Mouse (Mus musculus): ENCODE data around the gene Vmp1. TPM values are rescaled to one million over a fixed set of nuclear protein-coding genes. Genes with fewer than 3 reads are reported as not detected.

Vmp1 gene
- polyA plus RNA-seq, 1 experiment from 2014 or later: 222 TPM

DNA sequence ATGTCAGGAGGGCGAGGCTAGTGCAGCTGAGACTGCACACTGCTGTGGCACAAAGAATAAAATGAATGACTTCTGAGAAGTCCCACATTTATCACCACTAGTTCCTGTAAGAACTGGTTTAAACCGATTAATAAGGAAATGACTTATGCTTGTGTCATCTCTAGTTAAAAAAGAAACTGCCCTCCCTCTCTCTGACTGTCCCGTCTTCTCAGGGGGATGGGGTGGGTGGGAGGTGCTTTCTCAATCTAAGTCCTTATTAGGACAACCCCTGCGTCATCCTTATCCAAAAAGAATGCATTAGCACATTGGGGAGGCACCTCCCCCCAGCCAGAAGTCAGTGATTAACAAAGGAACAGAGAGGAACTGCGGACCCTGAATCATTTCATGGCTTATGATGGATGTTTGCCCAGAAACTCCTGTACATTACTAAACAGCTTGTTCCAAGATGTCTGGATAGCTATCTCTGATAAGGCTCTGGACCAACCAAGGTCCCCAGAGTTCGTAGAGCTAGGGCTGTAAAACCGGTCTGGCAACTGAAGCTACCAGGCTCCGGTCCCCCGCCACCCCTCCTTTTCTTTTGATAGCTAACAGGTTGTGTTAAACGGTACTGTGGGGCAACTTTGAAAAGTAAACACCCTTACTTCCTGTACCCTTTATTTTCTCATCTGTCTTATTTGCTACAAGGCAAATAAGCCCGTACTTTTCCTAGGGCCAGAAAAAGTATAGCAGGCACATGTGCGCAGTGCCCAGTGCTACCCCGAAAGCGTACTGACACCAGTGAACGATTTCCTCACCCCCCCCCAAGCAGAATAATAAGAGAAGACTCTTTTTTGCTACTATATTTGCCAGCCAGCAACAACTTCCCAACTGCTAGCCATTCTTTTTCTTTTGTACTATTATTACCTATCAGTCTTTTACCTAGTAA, 96.5 kb downstream of the Vmp1 start:
- Histone ChIP-seq H3K9me3 (replicated peaks; ENCODE audit: low read length) (no peaks in the 10 kb centered on the region), H3K4me2 (ENCODE audit: low read length) (peak overlapping the region; percentile 50), H3K9ac (ENCODE audit: low read depth, low read length) (peak overlapping the region; percentile 62), H3K27ac (peak overlapping the region; percentile 75), H3K36me3 (ENCODE audit: insufficient read depth, low read length) (no peaks in the 10 kb centered on the region), H3K4me3 (replicated peaks; ENCODE audit: low read depth, low read length) (peak overlapping the region; percentile 36), H3K27me3 (ENCODE audit: insufficient read depth, low read length) (no peaks in the 10 kb centered on the region), H3K4me1 (replicated peaks; ENCODE audit: insufficient read depth, low read length) (no peaks in the 10 kb centered on the region)
- ATAC-seq (replicated peaks; ENCODE audit: low FRiP score, low read depth) (peak; percentile 91), DNase-seq (ENCODE audit: low spot score) (peak; percentile 91)
- 4% methylated on average over 15 of the region's 15 CpGs for WGBS
- TF ChIP-seq CTCF (IDR thresholded peaks at IDR 0.05; ENCODE audit: low read depth): no peak

DNA sequence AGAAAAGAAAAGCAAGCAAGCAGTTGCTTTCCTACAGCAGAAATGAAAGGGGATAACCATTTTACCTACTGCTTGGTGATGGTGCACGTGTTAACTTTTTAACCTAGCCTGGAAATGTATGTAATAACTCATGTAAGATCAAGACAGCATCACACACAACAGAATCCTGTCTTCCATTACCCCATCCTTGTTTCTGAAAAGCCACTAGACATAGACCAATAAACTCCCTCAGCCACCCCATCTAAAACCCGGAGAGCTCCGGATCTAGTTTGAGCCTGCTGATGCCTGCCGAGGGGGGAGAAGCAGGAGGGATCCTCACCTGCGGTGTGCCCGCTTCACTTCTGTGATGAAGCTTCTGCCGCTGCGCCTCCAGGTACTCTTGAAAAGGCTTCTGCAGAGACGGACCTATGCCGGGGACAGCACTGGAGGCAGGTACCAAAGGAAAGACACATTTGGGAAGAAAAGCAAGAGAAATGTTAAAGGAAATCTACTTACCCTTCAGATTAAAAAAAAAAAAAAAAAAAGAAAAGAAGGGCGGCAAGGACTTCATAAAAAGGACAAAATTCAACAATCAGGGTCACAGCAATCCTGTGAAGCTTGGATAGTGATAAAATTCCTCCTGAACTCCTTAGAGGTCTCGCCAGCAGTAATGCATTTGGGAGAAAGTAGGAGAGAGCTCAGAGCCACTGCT, 97.3 kb downstream of the Vmp1 start:
- H3K4me2 ChIP-seq (ENCODE audit: low read length): peak overlapping the region; percentile 50
- DNase-seq (ENCODE audit: low spot score) (peak; percentile 34), ATAC-seq (replicated peaks; ENCODE audit: low FRiP score, low read depth) (no peak)
- H3K27ac ChIP-seq: peak overlapping the region; percentile 75
- H3K27me3 ChIP-seq (ENCODE audit: insufficient read depth, low read length): no peaks in the 10 kb centered on the region
- no peaks in the 10 kb centered on the region for H3K9me3 ChIP-seq (replicated peaks; ENCODE audit: low read length)
- no peak for TF ChIP-seq CTCF (IDR thresholded peaks at IDR 0.05; ENCODE audit: low read depth)
- H3K36me3 ChIP-seq (ENCODE audit: insufficient read depth, low read length): no peaks in the 10 kb centered on the region
- WGBS: 11% methylated on average over 12 of the region's 12 CpGs
- peak overlapping the region; percentile 36 for H3K4me3 ChIP-seq (replicated peaks; ENCODE audit: low read depth, low read length)
- peak overlapping the region; percentile 62 for H3K9ac ChIP-seq (ENCODE audit: low read depth, low read length)
- H3K4me1 ChIP-seq (replicated peaks; ENCODE audit: insufficient read depth, low read length): no peaks in the 10 kb centered on the region

DNA sequence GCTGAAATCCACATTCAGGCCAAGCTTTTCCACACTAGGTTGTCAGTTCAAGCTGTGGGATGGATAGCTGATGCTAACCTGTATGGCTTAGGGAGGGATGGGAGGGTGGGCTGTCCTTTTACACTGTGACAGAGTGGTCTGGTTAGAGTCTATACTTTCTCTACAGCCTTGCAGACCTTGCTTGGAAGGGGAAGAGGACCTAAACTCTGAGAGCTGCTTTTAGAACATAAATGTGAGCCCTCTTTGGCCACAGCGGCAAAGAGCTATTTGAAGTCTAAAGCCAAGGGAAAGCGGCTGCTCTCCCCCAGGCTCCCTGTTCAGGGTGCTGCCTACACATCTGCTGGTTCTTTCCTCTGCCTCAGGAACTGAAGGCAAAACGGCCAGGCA, 98.0 kb downstream of the Vmp1 start:
- Histone ChIP-seq H3K9me3 (replicated peaks; ENCODE audit: low read length) (no peaks in the 10 kb centered on the region), H3K4me1 (replicated peaks; ENCODE audit: insufficient read depth, low read length) (0 out of 2 replicates have a peak, but pooled peaks cover 5% of the 10 kb centered on the region), H3K27ac (peak overlapping the region; percentile 70), H3K4me2 (ENCODE audit: low read length) (peak overlapping the region; percentile 50), H3K4me3 (replicated peaks; ENCODE audit: low read depth, low read length) (peak overlapping the region; percentile 36), H3K9ac (ENCODE audit: low read depth, low read length) (peak overlapping the region; percentile 46), H3K27me3 (ENCODE audit: insufficient read depth, low read length) (no peaks in the 10 kb centered on the region), H3K36me3 (ENCODE audit: insufficient read depth, low read length) (no peaks in the 10 kb centered on the region)
- no peak for DNase-seq (ENCODE audit: low spot score)
- no peak for ATAC-seq (replicated peaks; ENCODE audit: low FRiP score, low read depth)
- 31% methylated on average over 3 of the region's 3 CpGs for WGBS
- no peak for TF ChIP-seq CTCF (IDR thresholded peaks at IDR 0.05; ENCODE audit: low read depth)

DNA sequence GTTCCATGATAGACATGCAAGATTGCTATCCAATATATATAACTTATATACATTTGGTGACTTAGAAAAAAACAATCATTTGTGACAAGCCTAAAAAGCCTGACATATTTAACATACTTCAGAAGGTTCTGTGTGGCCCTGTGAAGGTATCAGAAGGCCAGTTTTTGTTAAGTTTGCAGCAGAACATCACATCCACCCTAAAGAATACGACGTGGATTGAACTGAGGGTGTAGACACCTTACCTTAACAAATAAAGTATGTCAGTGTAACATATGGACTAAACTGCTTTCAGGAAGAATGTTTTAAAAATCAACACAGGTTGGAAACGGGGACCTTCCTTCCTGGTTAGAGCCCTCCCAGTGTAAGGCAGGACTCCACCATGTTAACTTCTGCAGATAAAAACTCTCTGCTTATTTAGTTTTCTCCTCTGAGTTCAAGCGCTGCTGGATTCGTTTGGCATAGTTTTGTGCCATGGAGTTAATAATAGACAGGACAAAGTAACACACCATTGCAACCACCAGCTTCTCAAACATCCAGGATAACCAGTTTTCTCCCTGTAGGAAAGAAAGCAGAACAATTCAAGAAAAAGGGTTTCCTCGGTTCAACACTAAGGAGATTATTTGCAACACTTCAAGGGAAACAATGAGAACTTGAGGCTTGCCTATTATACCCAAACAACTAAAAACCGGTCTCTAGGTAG, 98.6 kb downstream of the Vmp1 start:
- Histone ChIP-seq H3K4me3 (replicated peaks; ENCODE audit: low read depth, low read length) (peak overlapping the region; percentile 36), H3K27me3 (ENCODE audit: insufficient read depth, low read length) (no peaks in the 10 kb centered on the region), H3K9me3 (replicated peaks; ENCODE audit: low read length) (no peaks in the 10 kb centered on the region), H3K9ac (ENCODE audit: low read depth, low read length) (peak overlapping the region; percentile 46), H3K4me1 (replicated peaks; ENCODE audit: insufficient read depth, low read length) (peaks cover 10% of the 10 kb centered on the region; the same call in 1 of the 2 replicates), H3K4me2 (ENCODE audit: low read length) (peak overlapping the region; percentile 50), H3K27ac (peak overlapping the region; percentile 70), H3K36me3 (ENCODE audit: insufficient read depth, low read length) (no peaks in the 10 kb centered on the region)
- TF ChIP-seq CTCF (IDR thresholded peaks at IDR 0.05; ENCODE audit: low read depth): no peak
- 66% methylated on average over 7 of the region's 7 CpGs for WGBS
- ATAC-seq (replicated peaks; ENCODE audit: low FRiP score, low read depth): no peak
- no peak for DNase-seq (ENCODE audit: low spot score)

DNA sequence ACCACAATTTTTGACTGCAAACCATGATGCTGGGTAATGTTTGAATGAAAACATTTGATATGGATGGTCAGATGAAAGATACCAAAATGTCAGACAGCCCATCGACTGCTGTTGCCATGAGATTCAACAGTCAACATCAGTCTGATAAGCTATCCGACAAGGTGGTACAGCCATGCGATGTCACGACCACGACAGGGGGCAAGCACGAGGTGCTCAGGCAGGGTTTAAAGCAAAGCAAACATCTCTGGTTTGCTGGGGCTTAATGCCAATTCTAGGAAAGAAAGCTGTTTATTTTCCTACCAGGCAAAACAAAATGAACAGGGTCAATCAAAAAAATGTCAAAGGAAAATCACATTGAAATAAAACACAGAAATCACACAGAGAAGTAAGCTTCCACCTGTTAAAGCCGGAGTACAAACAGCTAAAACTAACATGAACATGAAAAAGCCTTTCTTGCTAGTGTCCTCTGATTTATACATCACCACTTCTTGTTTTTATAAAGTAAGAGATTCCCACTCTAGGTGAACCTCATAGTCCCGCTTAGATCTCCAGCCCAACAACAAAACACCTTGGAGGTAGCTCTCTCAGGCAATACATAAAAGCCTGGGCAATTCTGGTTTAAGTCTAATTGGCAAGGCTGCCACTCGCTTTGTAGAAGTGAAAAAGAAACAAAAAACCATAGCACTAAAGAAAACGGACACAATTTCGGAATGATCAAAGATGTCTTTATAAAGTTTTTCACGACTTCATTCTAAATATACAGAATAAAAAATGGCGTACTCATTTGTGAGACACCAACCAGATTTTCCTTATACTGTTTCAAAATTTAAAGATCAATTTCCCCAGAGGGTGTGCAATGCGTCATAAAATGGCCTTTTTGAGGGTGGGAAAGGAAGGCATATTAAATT, 99.4 kb downstream of the Vmp1 start:
- 84% methylated on average over 14 of the region's 14 CpGs for WGBS
- no peak for TF ChIP-seq CTCF (IDR thresholded peaks at IDR 0.05; ENCODE audit: low read depth)
- Histone ChIP-seq H3K4me3 (replicated peaks; ENCODE audit: low read depth, low read length) (no peak overlapping the region), H3K27ac (no peak overlapping the region), H3K36me3 (ENCODE audit: insufficient read depth, low read length) (no peaks in the 10 kb centered on the region), H3K27me3 (ENCODE audit: insufficient read depth, low read length) (no peaks in the 10 kb centered on the region), H3K9ac (ENCODE audit: low read depth, low read length) (no peak overlapping the region), H3K4me2 (ENCODE audit: low read length) (peak overlapping the region; percentile 50; the same call in 1 of the 2 replicates), H3K4me1 (replicated peaks; ENCODE audit: insufficient read depth, low read length) (peaks cover 15% of the 10 kb centered on the region), H3K9me3 (replicated peaks; ENCODE audit: low read length) (no peaks in the 10 kb centered on the region)
- ATAC-seq (replicated peaks; ENCODE audit: low FRiP score, low read depth) (no peak), DNase-seq (ENCODE audit: low spot score) (no peak)

Data from kidney, postnatal 0 days (tissue).